Mouse (Mus musculus) forebrain, embryonic 13.5 days (tissue): ENCODE results near the gene Prep. TPM values are rescaled to one million over a fixed set of nuclear protein-coding genes. Genes with fewer than 3 reads are reported as not detected.
"Not testable (repeated sequence)": the region's sequence is repeated elsewhere in the genome, so short reads cannot be mapped to it uniquely, and the experiment has no call there.

Source experiments
- ATAC-seq: fragments of 200-750 bp; cut with Nextera tagmentation; 2 replicates; pipeline ENCODE4 v1.8.0; 2017
- H3K27ac ChIP-seq: fragments of 300-500 bp; sonication (generic); 2 replicates; pipeline ENCODE4 v1.5.1; 2015; ENCODE audit warnings: inconsistent platforms, mild to moderate bottlenecking, moderate library complexity
- H3K27me3 ChIP-seq: fragments of 300-500 bp; sonication (generic); 2 replicates; pipeline ENCODE4 v1.6.1; 2015; ENCODE audit warnings: mild to moderate bottlenecking, inconsistent platforms
- H3K36me3 ChIP-seq: fragments of 300-500 bp; sonication (generic); 2 replicates; pipeline ENCODE4 v1.6.1; 2015; ENCODE audit warnings: mild to moderate bottlenecking, inconsistent platforms; ENCODE audit not compliant: poor library complexity, severe bottlenecking
- H3K4me1 ChIP-seq: fragments of 300-500 bp; sonication (generic); 2 replicates; pipeline ENCODE4 v1.6.1; 2015; ENCODE audit warnings: inconsistent platforms
- H3K4me2 ChIP-seq: fragments of 300-500 bp; sonication (generic); 2 replicates; pipeline ENCODE4 v1.6.1; 2015; ENCODE audit warnings: inconsistent platforms, mild to moderate bottlenecking, moderate library complexity
- H3K4me3 ChIP-seq: fragments of 300-500 bp; sonication (generic); 2 replicates; pipeline ENCODE4 v1.5.1; 2015; ENCODE audit warnings: mild to moderate bottlenecking, inconsistent platforms
- H3K9ac ChIP-seq: fragments of 300-500 bp; sonication (generic); 2 replicates; pipeline ENCODE4 v1.6.1; 2015; ENCODE audit warnings: mild to moderate bottlenecking, inconsistent platforms
- H3K9me3 ChIP-seq: fragments of 300-500 bp; sonication (generic); replicated peaks from 2 replicates; pipeline ENCODE4 v1.6.1; 2016; ENCODE audit warnings: inconsistent platforms
- WGBS: fragments of 180-500 bp; shearing (Covaris S2); methylation state at CpG from one replicate; pipeline ENCODE4 v1.1.7; 2015; 5-methylcytosine and 5-hydroxymethylcytosine counted together
- polyA plus RNA-seq: library from polyadenylated mRNA; unstranded; fragments of >200 nt; fragmentation: Nextera tagmentation; extraction: Ambion mirVana; gene quantifications from 2 replicates; pipeline ENCODE4 v1.2.1, GENCODE M21; 2015

Gene Prep
- polyA plus RNA-seq, 1 experiment from 2014 or later: 18.3 TPM

GRCm38 (mm10) chr10:45151771-45152692 is 85.0 kb downstream of the Prep start:
- 60% methylated on average over 12 of the region's 12 CpGs for WGBS
- peaks cover 67% of the 10 kb centered on the region for H3K36me3 ChIP-seq

GRCm38 (mm10) chr10:45154557-45155060 is 87.6 kb downstream of the Prep start:
- H3K4me1 ChIP-seq: peaks cover 13% of the 10 kb centered on the region
- H3K27me3 ChIP-seq: no peaks in the 10 kb centered on the region
- H3K4me3 ChIP-seq: no peak overlapping the region
- H3K4me2 ChIP-seq: no peak overlapping the region
- 97% methylated on average over 14 of the region's 14 CpGs for WGBS
- H3K9me3 ChIP-seq: no peaks in the 10 kb centered on the region
- no peak overlapping the region for H3K27ac ChIP-seq
- no peak overlapping the region for H3K9ac ChIP-seq
- peaks cover 82% of the 10 kb centered on the region for H3K36me3 ChIP-seq
- no peak for ATAC-seq

More at GRCm38 (mm10) chr10:45151771-45152692, 85.0 kb downstream of the Prep start:
- no peaks in the 10 kb centered on the region for H3K9me3 ChIP-seq
- no peak overlapping the region for H3K9ac ChIP-seq
- no peak overlapping the region for H3K4me2 ChIP-seq
- H3K4me1 ChIP-seq: peaks cover 20% of the 10 kb centered on the region
- H3K27me3 ChIP-seq: no peaks in the 10 kb centered on the region
- ATAC-seq: peak; percentile 34; the same call in 1 of the 2 replicates
- H3K27ac ChIP-seq: no peak overlapping the region
- H3K4me3 ChIP-seq: no peak overlapping the region

DNA sequence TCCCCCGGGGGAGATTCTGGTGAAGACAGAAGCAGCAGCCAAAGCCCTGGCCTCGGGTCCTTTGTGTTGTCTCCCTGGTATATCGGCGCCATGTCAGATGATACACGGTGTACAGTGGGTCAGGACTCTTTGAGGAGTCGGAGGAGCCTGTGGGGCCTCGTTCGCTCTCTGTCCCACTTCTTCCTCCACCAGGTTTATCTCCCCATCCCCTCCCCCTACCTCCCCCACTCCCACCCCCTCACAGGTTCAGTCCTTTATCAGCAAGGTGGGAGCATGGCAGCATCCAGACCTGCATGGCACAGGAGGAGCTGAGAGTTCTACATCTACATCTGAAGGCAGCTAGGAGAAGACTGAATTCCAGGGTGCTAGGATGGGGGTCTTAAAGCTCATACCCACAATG is 98.8 kb downstream of the Prep start:
- Histone ChIP-seq H3K27ac (no peak overlapping the region), H3K4me1 (no peaks in the 10 kb centered on the region), H3K4me2 (no peak overlapping the region), H3K4me3 (no peak overlapping the region), H3K9ac (no peak overlapping the region), H3K27me3 (no peaks in the 10 kb centered on the region), H3K9me3 (no peaks in the 10 kb centered on the region), H3K36me3 (0 out of 2 replicates have a peak, but pooled peaks cover under 1% of the 10 kb centered on the region)
- WGBS: 92% methylated on average over 8 of the region's 8 CpGs
- no peak for ATAC-seq

DNA sequence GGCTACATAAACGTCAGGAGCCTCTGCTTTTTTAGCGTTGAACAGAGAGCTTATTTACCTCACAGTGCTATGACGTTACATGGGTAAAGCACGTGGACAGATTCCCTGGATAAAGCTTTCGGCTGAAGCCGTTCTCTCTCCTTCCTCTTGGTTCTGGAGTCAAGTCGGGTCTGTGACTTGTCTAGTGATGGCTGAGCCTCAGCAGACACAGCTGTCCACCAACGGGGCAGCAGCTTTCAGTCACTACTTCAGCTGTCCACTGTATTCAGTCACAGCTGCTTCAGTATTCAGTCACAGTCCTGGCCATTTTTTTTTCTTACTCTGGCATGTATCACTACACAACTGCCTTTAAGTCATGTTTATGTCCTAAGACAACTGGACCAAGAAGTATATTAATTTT is 106.9 kb downstream of the Prep start:
- Histone ChIP-seq H3K9me3 (no peaks in the 10 kb centered on the region), H3K4me2 (no peak overlapping the region), H3K27me3 (no peaks in the 10 kb centered on the region), H3K27ac (no peak overlapping the region), H3K4me3 (no peak overlapping the region), H3K36me3 (no peaks in the 10 kb centered on the region), H3K4me1 (no peaks in the 10 kb centered on the region), H3K9ac (no peak overlapping the region)
- ATAC-seq: no peak
- WGBS: 89% methylated on average over 8 of the region's 8 CpGs

GRCm38 (mm10) chr10:45174345-45174744 is 107.3 kb downstream of the Prep start:
- H3K9ac ChIP-seq: no peak overlapping the region
- no peaks in the 10 kb centered on the region for H3K27me3 ChIP-seq
- no peak overlapping the region for H3K4me2 ChIP-seq
- no peaks in the 10 kb centered on the region for H3K36me3 ChIP-seq
- no peak overlapping the region for H3K4me3 ChIP-seq
- no peaks in the 10 kb centered on the region for H3K9me3 ChIP-seq
- no peak for ATAC-seq
- no peaks in the 10 kb centered on the region for H3K4me1 ChIP-seq
- 98% methylated on average over 3 of the region's 3 CpGs for WGBS
- H3K27ac ChIP-seq: no peak overlapping the region

- not testable (repeated sequence) for H3K4me2 ChIP-seq, H3K36me3 ChIP-seq, H3K4me3 ChIP-seq, ATAC-seq, H3K27ac ChIP-seq, H3K9ac ChIP-seq, H3K4me1 ChIP-seq, H3K27me3 ChIP-seq, H3K9me3 ChIP-seq
- 100% methylated on average over 2 of the region's 5 CpGs for WGBS
Observed at GRCm38 (mm10) chr10:45177798-45178197, 110.8 kb downstream of the Prep start, which contains the start of gene Popdc3. Gene Popdc3, plus strand, starts transcription at chr10:45178098.

- H3K27ac ChIP-seq: no peak overlapping the region
- no peak overlapping the region for H3K4me2 ChIP-seq
- no peaks in the 10 kb centered on the region for H3K9me3 ChIP-seq
- no peaks in the 10 kb centered on the region for H3K36me3 ChIP-seq
- 95% methylated on average over 4 of the region's 4 CpGs for WGBS
- H3K9ac ChIP-seq: no peak overlapping the region
- H3K4me3 ChIP-seq: no peak overlapping the region
- H3K4me1 ChIP-seq: no peaks in the 10 kb centered on the region
- H3K27me3 ChIP-seq: no peaks in the 10 kb centered on the region
- no peak for ATAC-seq
Observed at GRCm38 (mm10) chr10:45180677-45181326, 113.8 kb downstream of the Prep start.

- no peaks in the 10 kb centered on the region for H3K9me3 ChIP-seq
- H3K9ac ChIP-seq: no peak overlapping the region
- H3K4me1 ChIP-seq: no peaks in the 10 kb centered on the region
- H3K36me3 ChIP-seq: no peaks in the 10 kb centered on the region
- no peaks in the 10 kb centered on the region for H3K27me3 ChIP-seq
- no peak overlapping the region for H3K27ac ChIP-seq
- no peak for ATAC-seq
- H3K4me3 ChIP-seq: no peak overlapping the region
- 91% methylated on average over 3 of the region's 3 CpGs for WGBS
- H3K4me2 ChIP-seq: no peak overlapping the region
Observed at GRCm38 (mm10) chr10:45181344-45181743, 114.3 kb downstream of the Prep start.

- Histone ChIP-seq H3K36me3 (no peaks in the 10 kb centered on the region), H3K9ac (no peak overlapping the region), H3K9me3 (no peaks in the 10 kb centered on the region), H3K27me3 (no peaks in the 10 kb centered on the region), H3K4me1 (no peaks in the 10 kb centered on the region), H3K27ac (no peak overlapping the region), H3K4me2 (no peak overlapping the region), H3K4me3 (no peak overlapping the region)
- 94% methylated on average over 2 of the region's 2 CpGs for WGBS
- no peak for ATAC-seq
Observed at GRCm38 (mm10) chr10:45185457-45185856, 118.5 kb downstream of the Prep start.

DNA sequence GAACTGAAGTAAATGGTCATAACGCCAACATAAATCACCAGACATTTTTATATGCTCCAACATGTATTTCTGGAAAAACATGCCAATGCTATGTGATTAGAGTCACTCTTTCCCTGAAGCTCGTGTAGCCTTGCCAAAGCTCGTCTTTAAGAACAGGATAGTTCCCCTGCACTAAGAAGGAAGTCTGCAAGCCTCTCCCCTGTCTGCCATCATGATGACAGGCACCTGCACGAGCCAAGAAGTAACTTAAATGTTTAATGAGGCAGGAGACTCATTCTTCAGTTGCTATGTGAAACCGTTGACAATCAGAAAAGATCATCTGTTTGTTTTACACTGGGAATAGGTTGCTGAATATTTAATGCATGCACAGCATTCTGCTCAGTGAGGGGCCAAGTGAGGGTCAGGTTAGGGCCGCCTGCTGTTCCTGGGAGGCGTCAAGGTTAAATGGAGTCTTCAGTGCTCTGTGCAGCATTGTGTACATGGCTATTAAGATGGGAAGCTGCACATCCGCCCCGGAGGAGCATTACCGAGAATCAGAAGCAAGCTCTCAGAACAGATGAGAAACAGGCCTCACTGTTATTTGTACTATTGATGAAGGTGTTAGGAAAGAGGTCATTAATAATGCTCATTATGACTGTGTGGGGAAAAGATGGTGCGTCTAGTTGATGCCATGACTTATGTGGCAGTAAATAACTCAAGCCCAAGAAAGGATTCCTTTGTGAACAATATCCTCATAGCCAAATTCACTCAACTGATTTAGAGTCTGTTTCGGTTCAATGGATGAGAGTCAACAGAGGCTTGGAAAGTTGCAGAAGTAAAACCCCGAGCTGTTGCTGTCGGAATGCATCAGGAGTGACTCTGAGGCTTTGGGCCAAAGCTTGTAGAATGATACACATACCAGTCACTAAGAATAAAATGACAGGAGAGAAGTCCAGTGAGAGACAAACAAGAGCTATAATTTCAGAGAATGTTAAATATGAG is 126.6 kb downstream of the Prep start:
- no peak for ATAC-seq
- no peak overlapping the region for H3K4me3 ChIP-seq
- 67% methylated on average over 14 of the region's 14 CpGs for WGBS
- H3K27me3 ChIP-seq: no peaks in the 10 kb centered on the region
- H3K9me3 ChIP-seq: no peaks in the 10 kb centered on the region
- H3K36me3 ChIP-seq: no peaks in the 10 kb centered on the region
- H3K27ac ChIP-seq: no peak overlapping the region
- no peak overlapping the region for H3K4me2 ChIP-seq
- H3K4me1 ChIP-seq: no peaks in the 10 kb centered on the region; the same call in 1 of the 2 replicates
- no peak overlapping the region for H3K9ac ChIP-seq

- H3K9ac ChIP-seq: no peak overlapping the region
- 84% methylated on average over 5 of the region's 5 CpGs for WGBS
- no peak overlapping the region for H3K4me3 ChIP-seq
- H3K9me3 ChIP-seq: no peaks in the 10 kb centered on the region
- no peaks in the 10 kb centered on the region; the same call in 1 of the 2 replicates for H3K4me1 ChIP-seq
- no peak overlapping the region for H3K4me2 ChIP-seq
- ATAC-seq: no peak
- H3K27ac ChIP-seq: no peak overlapping the region
- H3K36me3 ChIP-seq: no peaks in the 10 kb centered on the region
- no peaks in the 10 kb centered on the region for H3K27me3 ChIP-seq
Observed at GRCm38 (mm10) chr10:45194531-45194930, 127.5 kb downstream of the Prep start.
